Mouse (Mus musculus): ENCODE results near the gene Stat4. TPM values are rescaled to one million over a fixed set of nuclear protein-coding genes. Genes with fewer than 3 reads are reported as not detected.

Stat4 gene
- polyA plus RNA-seq, 1 experiment = not detected

DNA sequence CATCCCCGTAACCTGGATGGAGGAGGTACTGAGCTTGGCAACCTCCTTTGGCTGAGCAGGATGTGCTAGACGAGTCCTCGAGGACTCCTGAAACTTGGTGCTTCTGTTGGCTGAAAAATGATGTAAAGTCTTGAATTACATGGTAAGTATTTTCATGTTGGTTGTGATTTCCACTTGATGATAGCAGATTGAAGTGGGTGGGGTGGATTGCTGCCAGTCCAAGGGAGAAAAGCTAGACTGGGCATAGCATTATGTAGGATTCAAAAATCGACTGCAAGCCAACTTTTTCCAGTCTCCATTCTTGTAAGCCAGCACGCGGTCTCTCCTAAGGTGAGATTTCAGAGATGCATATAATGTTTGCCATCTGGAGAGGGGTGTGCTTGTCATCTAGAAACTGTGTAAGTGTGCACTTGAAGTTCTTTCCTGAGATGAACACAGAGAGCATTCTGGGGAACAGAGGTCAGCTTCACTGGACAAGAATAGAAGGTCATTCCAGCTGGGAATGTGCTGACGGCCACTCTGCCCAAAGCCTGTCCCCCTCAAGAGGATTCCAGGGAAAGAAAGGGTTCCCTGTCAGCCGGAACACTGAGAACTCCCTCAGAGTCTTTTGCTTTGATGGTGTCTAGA, 5.1 kb downstream of the Stat4 start:
- no peaks in the 10 kb centered on the region for H3K27me3 ChIP-seq (ENCODE audit: control insufficient read depth, insufficient read depth, insufficient read length)
- H3K36me3 ChIP-seq (ENCODE audit: control insufficient read depth, insufficient read depth) = no peaks in the 10 kb centered on the region
- no peaks in the 10 kb centered on the region for H3K79me2 ChIP-seq (ENCODE audit: control insufficient read depth, insufficient read depth)
- no peak overlapping the region for H3K4me3 ChIP-seq
- H3ac ChIP-seq (ENCODE audit: control insufficient read depth, insufficient read length) = no peak overlapping the region
- TF ChIP-seq POLR2AphosphoS2 (IDR thresholded peaks at IDR 0.05; ENCODE audit: insufficient read length, low read depth) (no peak), E2F4 (IDR thresholded peaks at IDR 0.05; ENCODE audit: insufficient read depth) (no peak), USF1 (IDR thresholded peaks at IDR 0.05; ENCODE audit: low read depth) (no peak), TCF12 (IDR thresholded peaks at IDR 0.05; ENCODE audit: insufficient read depth, poor library complexity, severe bottlenecking) (no peak), MYOG (IDR thresholded peaks at IDR 0.05; ENCODE audit: control insufficient read depth in 1 of 3, insufficient read depth in 1 of 3, insufficient read length in 2 of 3, low read depth in 2 of 3) (no peak), TCF3 (IDR thresholded peaks at IDR 0.05; ENCODE audit: insufficient read length, low read depth) (no peak), POLR2A (IDR thresholded peaks at IDR 0.05; ENCODE audit: insufficient read length, low read depth) (no peak), REST (IDR thresholded peaks at IDR 0.05; ENCODE audit: insufficient read depth, insufficient read length) (no peak), SRF (IDR thresholded peaks at IDR 0.05; ENCODE audit: control insufficient read depth, insufficient read length, low read depth) (no peak), MAX (IDR thresholded peaks at IDR 0.05; ENCODE audit: low read depth) (no peak), CEBPB (IDR thresholded peaks at IDR 0.05; ENCODE audit: insufficient read depth, poor library complexity, severe bottlenecking) (no peak), MYOD1 (IDR thresholded peaks at IDR 0.05; ENCODE audit: control insufficient read depth in 1 of 3, insufficient read length in 2 of 3, low read depth in 2 of 3) (no peak)
- H3K4me2 ChIP-seq (ENCODE audit: low read depth) = no peak overlapping the region

DNA sequence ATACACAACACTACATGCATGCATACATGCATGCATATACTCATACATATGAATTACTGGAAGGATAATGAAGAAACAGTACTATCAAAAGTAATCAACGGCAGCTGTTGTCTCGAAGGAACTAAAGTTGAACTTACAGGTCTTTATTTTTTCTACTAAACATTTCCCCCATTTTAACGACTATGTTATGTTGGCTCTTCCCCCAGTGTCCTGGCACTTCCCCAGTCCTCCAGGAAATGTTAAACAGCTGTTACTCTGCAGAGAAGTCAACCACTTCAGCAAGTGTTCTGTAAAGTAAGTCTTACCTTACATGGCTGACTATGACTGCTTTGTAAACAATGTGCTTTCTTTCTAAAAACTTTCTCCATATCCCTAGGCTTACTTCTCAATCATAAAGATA, 9.1 kb downstream of the Stat4 start:
- no peak overlapping the region for H3K4me2 ChIP-seq (ENCODE audit: low read depth)
- H3K4me3 ChIP-seq = no peak overlapping the region
- H3K79me2 ChIP-seq (ENCODE audit: control insufficient read depth, insufficient read depth) = no peaks in the 10 kb centered on the region
- H3K27me3 ChIP-seq (ENCODE audit: control insufficient read depth, insufficient read depth, insufficient read length) = no peaks in the 10 kb centered on the region
- H3ac ChIP-seq (ENCODE audit: control insufficient read depth, insufficient read length) = no peak overlapping the region
- H3K36me3 ChIP-seq (ENCODE audit: control insufficient read depth, insufficient read depth) = no peaks in the 10 kb centered on the region
- no peak for TF ChIP-seq TCF12 (IDR thresholded peaks at IDR 0.05; ENCODE audit: insufficient read depth, poor library complexity, severe bottlenecking)
- no peak for TF ChIP-seq MYOD1 (IDR thresholded peaks at IDR 0.05; ENCODE audit: control insufficient read depth in 1 of 3, insufficient read length in 2 of 3, low read depth in 2 of 3)

DNA sequence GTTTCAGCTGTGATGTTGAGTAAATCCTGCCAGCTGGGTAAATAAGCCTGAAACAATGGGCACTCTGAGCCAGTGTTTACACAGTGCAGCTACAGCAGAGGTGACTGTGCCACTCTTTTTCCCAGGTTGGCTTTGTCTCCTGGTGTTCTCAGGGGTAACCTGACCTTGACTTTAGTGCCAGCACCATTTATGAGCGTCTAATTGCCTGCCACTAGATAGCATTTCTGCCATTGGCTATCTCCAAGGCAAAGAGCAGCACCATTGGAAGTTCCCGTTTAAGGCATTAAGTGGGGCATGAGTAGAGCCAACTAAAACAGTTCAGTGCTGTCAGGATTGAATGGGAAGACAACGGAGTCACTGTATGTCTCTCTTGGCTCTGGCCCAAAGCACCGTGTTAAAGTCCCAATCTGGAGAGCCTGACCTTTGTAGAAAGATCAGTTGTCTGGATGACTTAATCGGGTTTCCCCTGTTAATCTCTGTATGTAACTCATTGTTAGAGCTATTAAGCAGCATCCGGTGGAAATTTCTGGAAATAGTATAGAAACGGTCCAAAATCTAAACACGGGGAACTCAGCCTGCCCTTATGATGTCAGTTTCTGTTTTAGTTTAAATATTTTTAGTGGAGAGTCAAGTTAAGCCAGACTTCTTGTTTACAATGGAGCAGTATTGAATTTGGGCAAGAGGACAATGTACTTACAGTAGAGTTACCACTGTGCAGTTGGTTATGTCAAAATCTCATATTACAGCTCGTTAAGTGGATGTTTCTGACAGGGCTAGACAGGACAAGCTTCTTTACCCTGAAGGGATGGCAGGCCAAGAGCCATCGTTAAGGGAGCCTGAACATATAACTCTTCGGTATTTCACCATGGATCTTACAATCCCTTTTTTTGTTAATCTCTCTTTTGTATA, 10.1 kb downstream of the Stat4 start:
- TF ChIP-seq MYOD1 (IDR thresholded peaks at IDR 0.05; ENCODE audit: control insufficient read depth in 1 of 3, insufficient read length in 2 of 3, low read depth in 2 of 3) (peak in 1 of 3 experiments; percentile 27), MYOG (IDR thresholded peaks at IDR 0.05; ENCODE audit: control insufficient read depth in 1 of 3, insufficient read depth in 1 of 3, insufficient read length in 2 of 3, low read depth in 2 of 3) (no peak)
- H3ac ChIP-seq (ENCODE audit: control insufficient read depth, insufficient read length) = no peak overlapping the region
- no peaks in the 10 kb centered on the region for H3K36me3 ChIP-seq (ENCODE audit: control insufficient read depth, insufficient read depth)
- H3K4me3 ChIP-seq = no peak overlapping the region
- H3K27me3 ChIP-seq (ENCODE audit: control insufficient read depth, insufficient read depth, insufficient read length) = no peaks in the 10 kb centered on the region
- H3K4me2 ChIP-seq (ENCODE audit: low read depth) = peak overlapping the region; percentile 38
- no peaks in the 10 kb centered on the region for H3K79me2 ChIP-seq (ENCODE audit: control insufficient read depth, insufficient read depth)

DNA sequence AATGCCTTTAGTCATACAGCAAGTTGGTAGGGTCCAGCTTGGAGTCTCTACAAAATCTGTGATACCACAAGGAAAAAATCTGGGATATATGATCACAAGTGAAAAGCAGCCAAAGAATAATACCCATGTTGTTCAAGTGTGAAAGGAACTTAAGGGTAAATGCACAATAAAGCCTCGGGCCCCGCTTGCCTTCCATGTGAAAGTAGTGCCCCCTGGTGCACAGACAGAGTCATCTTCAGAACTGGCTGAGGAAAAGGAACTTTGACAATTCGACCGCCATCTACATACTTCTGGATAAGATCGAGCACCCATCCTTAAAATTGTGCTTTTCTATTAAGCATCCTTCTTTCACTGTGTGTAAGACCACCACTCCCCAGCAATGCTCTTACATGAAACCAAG, 11.6 kb downstream of the Stat4 start:
- H3K4me2 ChIP-seq (ENCODE audit: low read depth) = no peak overlapping the region
- no peaks in the 10 kb centered on the region for H3K79me2 ChIP-seq (ENCODE audit: control insufficient read depth, insufficient read depth)
- TF ChIP-seq POLR2A (IDR thresholded peaks at IDR 0.05; ENCODE audit: insufficient read length, low read depth) (no peak), CEBPB (IDR thresholded peaks at IDR 0.05; ENCODE audit: insufficient read depth, poor library complexity, severe bottlenecking) (no peak), TCF3 (IDR thresholded peaks at IDR 0.05; ENCODE audit: insufficient read length, low read depth) (no peak)
- H3K36me3 ChIP-seq (ENCODE audit: control insufficient read depth, insufficient read depth) = no peaks in the 10 kb centered on the region
- H3K27me3 ChIP-seq (ENCODE audit: control insufficient read depth, insufficient read depth, insufficient read length) = no peaks in the 10 kb centered on the region
- H3ac ChIP-seq (ENCODE audit: control insufficient read depth, insufficient read length) = no peak overlapping the region
- no peak overlapping the region for H3K4me3 ChIP-seq

DNA sequence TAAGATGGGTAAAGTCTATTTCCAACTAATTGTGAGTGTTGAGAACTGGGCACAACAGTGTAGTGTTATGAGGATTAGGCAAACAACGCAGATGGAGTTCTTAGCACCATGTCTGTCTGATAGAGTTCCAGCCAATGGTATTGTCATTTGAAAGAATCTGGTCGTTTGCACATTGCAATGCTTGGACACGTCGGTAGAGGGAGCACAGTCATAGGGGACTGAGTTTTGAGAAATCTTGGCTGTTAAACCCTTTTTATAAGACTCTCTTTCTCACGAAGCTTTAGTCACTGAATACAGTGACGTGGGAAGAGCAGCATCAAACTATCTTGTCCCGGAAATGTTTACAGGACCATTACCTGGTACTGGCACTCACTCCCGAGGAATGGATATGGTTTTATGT, 17.1 kb downstream of the Stat4 start:
- H3K4me3 ChIP-seq = no peak overlapping the region
- no peak for TF ChIP-seq TCF12 (IDR thresholded peaks at IDR 0.05; ENCODE audit: insufficient read depth, poor library complexity, severe bottlenecking)
- TF ChIP-seq CEBPB (IDR thresholded peaks at IDR 0.05; ENCODE audit: insufficient read depth, poor library complexity, severe bottlenecking) = no peak
- no peak for TF ChIP-seq SRF (IDR thresholded peaks at IDR 0.05; ENCODE audit: control insufficient read depth, insufficient read length, low read depth)
- TF ChIP-seq E2F4 (IDR thresholded peaks at IDR 0.05; ENCODE audit: insufficient read depth) = no peak
- TF ChIP-seq MAX (IDR thresholded peaks at IDR 0.05; ENCODE audit: low read depth) = no peak
- no peak for TF ChIP-seq MYOD1 (IDR thresholded peaks at IDR 0.05; ENCODE audit: control insufficient read depth in 1 of 3, insufficient read length in 2 of 3, low read depth in 2 of 3)
- TF ChIP-seq TCF3 (IDR thresholded peaks at IDR 0.05; ENCODE audit: insufficient read length, low read depth) = no peak
- TF ChIP-seq POLR2AphosphoS2 (IDR thresholded peaks at IDR 0.05; ENCODE audit: insufficient read length, low read depth) = no peak
- no peak for TF ChIP-seq REST (IDR thresholded peaks at IDR 0.05; ENCODE audit: insufficient read depth, insufficient read length)
- TF ChIP-seq MYOG (IDR thresholded peaks at IDR 0.05; ENCODE audit: control insufficient read depth in 1 of 3, insufficient read depth in 1 of 3, insufficient read length in 2 of 3, low read depth in 2 of 3) = no peak
- TF ChIP-seq POLR2A (IDR thresholded peaks at IDR 0.05; ENCODE audit: insufficient read length, low read depth) = no peak
- no peak for TF ChIP-seq USF1 (IDR thresholded peaks at IDR 0.05; ENCODE audit: low read depth)
- H3K36me3 ChIP-seq (ENCODE audit: control insufficient read depth, insufficient read depth) = no peaks in the 10 kb centered on the region
- no peak overlapping the region for H3ac ChIP-seq (ENCODE audit: control insufficient read depth, insufficient read length)
- H3K27me3 ChIP-seq (ENCODE audit: control insufficient read depth, insufficient read depth, insufficient read length) = no peaks in the 10 kb centered on the region
- no peak overlapping the region for H3K4me2 ChIP-seq (ENCODE audit: low read depth)
- H3K79me2 ChIP-seq (ENCODE audit: control insufficient read depth, insufficient read depth) = no peaks in the 10 kb centered on the region

All from myocyte (in vitro differentiated cells).